Mouse (Mus musculus): ENCODE data around the gene Slc25a18.

GRCm38 (mm10) chr6:120822307-120822928, 49.0 kb downstream of the Slc25a18 start, which contains the start of gene Atp6v1e1:
- TF ChIP-seq CTCF (IDR thresholded peaks at IDR 0.05), result no peak
- peak; percentile 35; the same call in 1 of the 2 replicates for TF ChIP-seq EP300 (IDR thresholded peaks at IDR 0.05)
